Mouse (Mus musculus) CH12.LX (cell line): ENCODE measurements at regions not wholly inside any gene's neighbourhood (a gene's known extent, or its start where the extent isn't known, plus 50 kb on each side); places are given as distances from the start of the nearest gene placed in this dataset.

ENCODE experiments used
- DNase-seq: peaks from one replicate; pipeline ENCODE4 v3.0.0-alpha.2; 2013; ENCODE audit errors: extremely low read depth
- H3K27ac ChIP-seq: 2 replicates; pipeline ENCODE4 v1.5.1; 2012; ENCODE audit warnings: low read depth, mild to moderate bottlenecking, control low read depth, moderate library complexity; ENCODE audit not compliant: insufficient read depth
- H3K27me3 ChIP-seq: replicated peaks from 2 replicates; pipeline ENCODE3; 2012; ENCODE audit warnings: inconsistent platforms
- H3K36me3 ChIP-seq, 2 experiments: replicated peaks in 1 of 2; 2 replicates each; pipeline versions ENCODE3 to v1.6.1; 2012; ENCODE audit warnings: inconsistent platforms in 1 of 2, low read length in 1 of 2, mild to moderate bottlenecking in 1 of 2, mixed read lengths in 1 of 2, moderate library complexity in 1 of 2; ENCODE audit not compliant: control insufficient read depth in 1 of 2, insufficient read depth in 1 of 2
- H3K4me1 ChIP-seq, 2 experiments: 2 replicates each; pipeline ENCODE4 v1.6.1; 2012; ENCODE audit warnings: inconsistent platforms in 1 of 2, moderate library complexity in 1 of 2; ENCODE audit not compliant: insufficient read depth in 2 of 2, control insufficient read depth in 1 of 2
- H3K4me2 ChIP-seq: 2 replicates; pipeline ENCODE4 v1.6.1; 2012; ENCODE audit warnings: low read depth, mild to moderate bottlenecking, control low read depth; ENCODE audit not compliant: poor library complexity, insufficient read depth, severe bottlenecking
- H3K4me3 ChIP-seq, 3 experiments: fragments of 150-350 bp in 1 of 3; sonication (generic) in 1 of 3; replicated peaks in 1 of 3; 2 replicates each; pipeline versions ENCODE3 to v1.5.1; 2011 to 2012; ENCODE audit warnings: low read depth in 2 of 3, low read length in 2 of 3, mild to moderate bottlenecking in 2 of 3, moderate library complexity in 2 of 3, control low read depth in 1 of 3, improper control_type of control experiment in 1 of 3, inconsistent platforms in 1 of 3, mixed read lengths in 1 of 3; ENCODE audit not compliant: poor library complexity in 1 of 3
- H3K79me2 ChIP-seq: replicated peaks from 2 replicates; pipeline ENCODE4 v1.6.1; 2012; ENCODE audit warnings: mild to moderate bottlenecking, moderate library complexity; ENCODE audit not compliant: control insufficient read depth, poor library complexity, insufficient read depth, severe bottlenecking; ENCODE audit errors: extremely low read depth
- H3K9ac ChIP-seq: 2 replicates; pipeline ENCODE4 v1.6.1; 2012; ENCODE audit warnings: low read depth, mild to moderate bottlenecking, control low read depth, moderate library complexity; ENCODE audit not compliant: insufficient read depth
- H3K9me3 ChIP-seq: replicated peaks from 2 replicates; pipeline ENCODE3; 2012; ENCODE audit warnings: low read length, inconsistent platforms, mixed read lengths
- BHLHE40 ChIP-seq: IDR thresholded peaks from 2 replicates; pipeline ENCODE4 v1.6.1; 2011; ENCODE audit warnings: mild to moderate bottlenecking, low read depth, low read length, improper control_type of control experiment
- CHD1 ChIP-seq: IDR thresholded peaks from 2 replicates; pipeline ENCODE4 v1.6.1; 2012; ENCODE audit warnings: low read depth, low read length, improper control_type of control experiment, inconsistent platforms
- CHD2 ChIP-seq: IDR thresholded peaks from 2 replicates; pipeline ENCODE4 v1.6.1; 2011; ENCODE audit warnings: low read length, improper control_type of control experiment
- CTCF ChIP-seq, 2 experiments: IDR thresholded peaks in 1 of 2; conservative IDR thresholded peaks in 1 of 2; 2 replicates each; pipeline ENCODE4 v1.5.1; 2011 to 2012; ENCODE audit warnings: low read depth in 2 of 2, low read length in 2 of 2, improper control_type of control experiment in 1 of 2, inconsistent platforms in 1 of 2, mild to moderate bottlenecking in 1 of 2, moderate library complexity in 1 of 2
- ELF1 ChIP-seq: IDR thresholded peaks from 2 replicates; pipeline ENCODE4 v1.6.1; 2014; ENCODE audit warnings: low read depth, mild to moderate bottlenecking, inconsistent platforms, low read length, improper control_type of control experiment
- ETS1 ChIP-seq: conservative IDR thresholded peaks from 2 replicates; pipeline ENCODE4 v1.6.1; 2012; ENCODE audit warnings: low read depth, mild to moderate bottlenecking, inconsistent platforms, low read length, improper control_type of control experiment, moderate library complexity
- GABPA ChIP-seq: IDR thresholded peaks from 2 replicates; pipeline ENCODE4 v1.6.1; 2012; ENCODE audit warnings: low read depth, low read length, improper control_type of control experiment, inconsistent platforms; ENCODE audit not compliant: insufficient replicate concordance
- JUN ChIP-seq: IDR thresholded peaks from 2 replicates; pipeline ENCODE4 v1.6.1; 2011; ENCODE audit warnings: low read depth, mild to moderate bottlenecking, low read length, improper control_type of control experiment, moderate library complexity; ENCODE audit not compliant: insufficient read depth
- JUND ChIP-seq: conservative IDR thresholded peaks from 2 replicates; pipeline ENCODE4 v1.6.1; 2011; ENCODE audit warnings: low read depth, low read length, improper control_type of control experiment
- KAT2A ChIP-seq: IDR thresholded peaks from 2 replicates; pipeline ENCODE4 v1.6.1; 2012; ENCODE audit warnings: low read length, improper control_type of control experiment, inconsistent platforms; ENCODE audit not compliant: insufficient replicate concordance
- MAFK ChIP-seq: IDR thresholded peaks from 2 replicates; pipeline ENCODE4 v1.6.1; 2011; ENCODE audit warnings: low read length, improper control_type of control experiment; ENCODE audit not compliant: insufficient replicate concordance
- MAZ ChIP-seq: IDR thresholded peaks from 2 replicates; pipeline ENCODE4 v1.6.1; 2012; ENCODE audit warnings: low read depth, mild to moderate bottlenecking, inconsistent platforms, low read length, improper control_type of control experiment, moderate library complexity
- MEF2A ChIP-seq: IDR thresholded peaks from 2 replicates; pipeline ENCODE4 v1.6.1; 2014; ENCODE audit warnings: low read depth, mild to moderate bottlenecking, inconsistent platforms, low read length, improper control_type of control experiment, borderline replicate concordance
- MXI1 ChIP-seq: IDR thresholded peaks from 2 replicates; pipeline ENCODE4 v1.6.1; 2011; ENCODE audit warnings: mild to moderate bottlenecking, low read depth, low read length, improper control_type of control experiment
- MYC ChIP-seq: IDR thresholded peaks from 2 replicates; pipeline ENCODE4 v1.6.1; 2011; ENCODE audit warnings: low read depth, mild to moderate bottlenecking, improper control_type of control experiment, low read length
- NELFE ChIP-seq: IDR thresholded peaks from 2 replicates; pipeline ENCODE4 v1.6.1; 2011; ENCODE audit warnings: low read depth, low read length, improper control_type of control experiment
- NRF1 ChIP-seq: IDR thresholded peaks from 2 replicates; pipeline ENCODE4 v1.6.1; 2014; ENCODE audit warnings: low read depth, mild to moderate bottlenecking, inconsistent platforms, low read length, improper control_type of control experiment, moderate library complexity
- PAX5 ChIP-seq: IDR thresholded peaks from 2 replicates; pipeline ENCODE4 v1.6.1; 2012; ENCODE audit warnings: low read length, inconsistent platforms, mixed read lengths
- RAD21 ChIP-seq: IDR thresholded peaks from 2 replicates; pipeline ENCODE4 v1.6.1; 2011; ENCODE audit warnings: low read depth, mild to moderate bottlenecking, low read length, improper control_type of control experiment, moderate library complexity
- SIN3A ChIP-seq: IDR thresholded peaks from 2 replicates; pipeline ENCODE4 v1.6.1; 2012; ENCODE audit warnings: low read length, improper control_type of control experiment, inconsistent platforms
- SMC3 ChIP-seq: IDR thresholded peaks from 2 replicates; pipeline ENCODE4 v1.6.1; 2011; ENCODE audit warnings: low read depth, low read length, improper control_type of control experiment
- TBP ChIP-seq: conservative IDR thresholded peaks from 2 replicates; pipeline ENCODE4 v1.6.1; 2011; ENCODE audit warnings: low read depth, low read length, improper control_type of control experiment
- TCF12 ChIP-seq: IDR thresholded peaks from 2 replicates; pipeline ENCODE4 v1.6.1; 2014; ENCODE audit warnings: low read depth, mild to moderate bottlenecking, inconsistent platforms, low read length, improper control_type of control experiment
- UBTF ChIP-seq: IDR thresholded peaks from 2 replicates; pipeline ENCODE4 v1.6.1; 2012; ENCODE audit warnings: low read depth, mild to moderate bottlenecking, inconsistent platforms, low read length, improper control_type of control experiment, moderate library complexity
- ZMIZ1 ChIP-seq: IDR thresholded peaks from 2 replicates; pipeline ENCODE4 v1.6.1; 2012; ENCODE audit warnings: low read depth, mild to moderate bottlenecking, inconsistent platforms, low read length, improper control_type of control experiment
- ZNF384 ChIP-seq: IDR thresholded peaks from 2 replicates; pipeline ENCODE4 v1.6.1; 2012; ENCODE audit warnings: low read depth, low read length, improper control_type of control experiment, inconsistent platforms
- dilution Hi-C: fragments of 300-500 bp; cut with MboI; formaldehyde crosslinking; loops from 2 replicates; pipeline ENCODE4 v1.14.3; 2020; ENCODE audit warnings: low sequenced_read_pairs; ENCODE audit not compliant: extremely low pct_unique_long_range_greater_than_20kb, extremely low pct_ligation_motif_present
- in situ Hi-C: fragments of 300-500 bp; cut with MboI; formaldehyde crosslinking; loops from 3 replicates; pipeline ENCODE4 v1.14.3; 2019; ENCODE audit warnings: low sequenced_read_pairs, low pct_ligation_motif_present, low pct_unique_long_range_greater_than_20kb, mixed read lengths

DNA sequence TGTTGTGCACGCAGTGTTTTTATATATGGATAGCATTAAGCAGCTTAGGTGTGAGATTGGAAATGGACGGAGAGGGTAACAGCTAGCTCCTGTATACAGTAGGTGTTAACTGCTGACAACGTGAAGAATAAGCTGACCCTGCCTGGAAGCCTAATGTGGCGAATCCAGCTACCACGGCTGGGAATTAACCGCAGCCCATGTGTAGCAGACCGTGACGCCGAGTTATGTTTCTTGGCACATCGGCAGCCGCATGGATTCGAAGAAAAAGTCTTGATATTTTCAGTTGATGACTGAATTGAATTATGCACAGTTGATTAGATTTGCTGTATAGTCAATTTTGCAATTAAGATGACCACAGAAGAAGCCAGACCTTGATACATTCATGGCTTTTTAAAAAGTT is 108.6 kb upstream of the Smim15 start:
- H3K27me3 ChIP-seq = no peaks in the 10 kb centered on the region
- no peaks in the 10 kb centered on the region for H3K79me2 ChIP-seq
- peaks cover 13 to 21% of the 10 kb centered on the region in 2 experiments for H3K4me1 ChIP-seq
- dilution Hi-C loops = no loop called here
- no peak overlapping the region for H3K4me2 ChIP-seq
- no peak overlapping the region for H3K9ac ChIP-seq
- no peaks in the 10 kb centered on the region for H3K36me3 ChIP-seq
- no peak overlapping the region for H3K27ac ChIP-seq
- H3K9me3 ChIP-seq = no peaks in the 10 kb centered on the region
- no peak for TF ChIP-seq ZNF384
- TF ChIP-seq MAFK = no peak
- TF ChIP-seq JUND = no peak
- no peak for TF ChIP-seq ZMIZ1
- no peak for TF ChIP-seq MAZ
- no peak for TF ChIP-seq SIN3A
- no peak for TF ChIP-seq MXI1
- no peak for TF ChIP-seq MEF2A
- TF ChIP-seq NELFE = no peak
- no peak for TF ChIP-seq CHD1
- no peak for TF ChIP-seq SMC3
- no peak for TF ChIP-seq KAT2A
- TF ChIP-seq ELF1 = no peak
- TF ChIP-seq RAD21 = no peak
- TF ChIP-seq GABPA = no peak
- no peak for TF ChIP-seq UBTF
- TF ChIP-seq ETS1 = no peak
- TF ChIP-seq PAX5 = no peak
- TF ChIP-seq BHLHE40 = no peak
- TF ChIP-seq TCF12 = no peak
- TF ChIP-seq, all 38 proteins: peak for 0
- DNase-seq = no peak
- H3K4me3 ChIP-seq = no peak overlapping the region
- in situ Hi-C loops = no loop called here

DNA sequence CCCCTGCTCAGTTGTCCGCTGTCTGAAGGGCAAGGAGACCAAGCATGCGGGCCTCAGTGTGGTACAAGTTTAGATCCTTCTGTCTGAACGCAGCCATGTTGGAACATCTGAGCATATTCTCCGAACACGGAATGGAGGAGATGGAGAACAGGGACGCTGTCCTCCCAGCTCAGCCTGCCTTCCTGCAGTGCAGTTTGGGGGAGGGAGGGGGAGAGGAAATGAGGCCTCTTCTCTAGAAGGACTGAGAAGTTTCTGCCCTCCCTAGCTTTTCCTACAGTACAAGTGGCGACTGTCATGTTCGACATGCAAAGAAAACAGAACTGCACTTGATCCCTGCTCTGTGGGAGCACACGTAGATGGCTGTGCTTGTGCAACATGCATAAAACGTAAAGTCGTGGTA is 109.6 kb upstream of the Smim15 start:
- Histone ChIP-seq H3K4me1 (peaks cover 19 to 29% of the 10 kb centered on the region in 2 experiments), H3K36me3 (no peaks in the 10 kb centered on the region), H3K4me3 (no peak overlapping the region), H3K9me3 (no peaks in the 10 kb centered on the region), H3K79me2 (no peaks in the 10 kb centered on the region)
- no peak for DNase-seq
- in situ Hi-C loops = no loop called here
- TF ChIP-seq TCF12 (no peak), RAD21 (no peak), TBP (no peak), MEF2A (no peak), MAFK (no peak), SIN3A (no peak), MAZ (no peak), MYC (no peak), CTCF (conservative IDR thresholded peaks at IDR 0.05 in 1 of 2, IDR thresholded peaks at IDR 0.05 in 1 of 2; ENCODE audit: low read depth in 2 of 2, low read length in 2 of 2) (no peak), ZNF384 (no peak), NRF1 (no peak), JUN (no peak), ELF1 (no peak), NELFE (no peak), PAX5 (no peak), UBTF (no peak), CHD2 (no peak)
- TF ChIP-seq, all 38 proteins: peak for 0
- dilution Hi-C loops = no loop called here
- H3K4me2 ChIP-seq = no peak overlapping the region
- no peaks in the 10 kb centered on the region for H3K27me3 ChIP-seq
- no peak overlapping the region for H3K27ac ChIP-seq
- no peak overlapping the region for H3K9ac ChIP-seq
